Comparison of ENCODE assay signal across 9 mouse cellular contexts in the genomic region with DNA sequence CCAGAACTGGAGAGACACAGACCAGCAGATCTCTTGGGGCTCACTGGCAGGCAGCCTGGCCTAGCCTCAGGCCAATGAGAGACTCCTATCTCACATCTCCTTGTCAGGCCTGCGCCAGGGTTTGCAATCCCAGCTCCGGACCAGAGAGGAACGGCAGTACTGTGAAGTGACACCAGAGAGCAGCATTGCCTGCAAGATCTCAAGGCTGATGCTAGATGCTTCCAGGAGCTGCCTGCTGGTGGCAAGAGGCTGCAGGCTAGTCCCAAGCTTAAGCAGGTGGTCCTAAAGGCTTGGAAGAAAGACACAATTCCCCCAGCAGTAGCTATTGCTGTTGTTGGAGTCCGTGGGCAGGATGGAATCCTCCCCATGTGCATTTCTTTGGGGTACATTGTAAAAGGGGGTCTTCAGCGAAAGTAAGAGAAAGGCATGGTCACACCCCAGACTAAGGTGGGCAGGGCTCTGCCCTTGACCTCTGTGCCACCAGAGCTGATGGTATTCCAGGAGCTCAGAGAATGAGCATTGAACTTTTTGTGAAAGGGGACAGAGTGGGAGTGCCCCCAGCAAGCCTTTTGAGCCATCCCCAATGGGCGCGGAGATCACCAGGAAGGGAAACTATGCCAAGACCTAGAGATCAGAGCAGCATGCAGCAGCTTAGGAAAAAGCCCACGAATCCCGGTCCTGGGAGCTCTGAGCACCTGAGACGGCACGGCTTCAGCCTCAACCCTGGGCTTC. TPM values are rescaled to one million over a fixed set of nuclear protein-coding genes. Genes with fewer than 3 reads are reported as not detected.
A peak's percentile ranks its signal among the peaks of the same experiment; 100 is the strongest.
DNase-seq lines count a peak whose midpoint lies in the region; ATAC-seq and TF ChIP-seq lines count a peak whose summit lies in the region.
"Had no signal": no experiment of that assay in that cellular context is flagged by ENCODE, and none has a peak within 500 bp of the region (broad histone marks: within the 10 kb centered on the region; RNA-seq: fewer than 3 reads in every experiment).

No protein-coding gene starts in this region.

- H3K9me3 ChIP-seq in ES-Bruce4 (replicated peaks; ENCODE audit: control insufficient read depth, insufficient read depth, low read length, poor library complexity, severe bottlenecking): no peaks in the 10 kb centered on the region; the same call in 1 of the 2 replicates
- no peaks in the 10 kb centered on the region for H3K9me3 ChIP-seq in embryonic facial prominence, embryonic 11.5 days (replicated peaks; ENCODE audit: control insufficient read depth, low read length)
- H3K9me3 ChIP-seq in heart, embryonic 10.5 days: no peaks in the 10 kb centered on the region
- H3K9me3 ChIP-seq: limb, embryonic 15.5 days had no signal

- H3K36me3 ChIP-seq in ES-Bruce4 (ENCODE audit: control insufficient read depth, insufficient read depth, low read length, poor library complexity, severe bottlenecking): no peaks in the 10 kb centered on the region
- H3K36me3 ChIP-seq in embryonic facial prominence, embryonic 11.5 days (replicated peaks; ENCODE audit: control insufficient read depth, insufficient read depth, low read depth, low read length): no peaks in the 10 kb centered on the region
- no peaks in the 10 kb centered on the region for H3K36me3 ChIP-seq in heart, embryonic 10.5 days
- H3K36me3 ChIP-seq: limb, embryonic 15.5 days had no signal

- no peak overlapping the region for H3K4me3 ChIP-seq in ES-Bruce4 (ENCODE audit: low read depth, low read length)
- no peak overlapping the region for H3K4me3 ChIP-seq in embryonic facial prominence, embryonic 11.5 days (ENCODE audit: low read depth, low read length)
- H3K4me3 ChIP-seq in heart, embryonic 10.5 days: no peak overlapping the region
- H3K4me3 ChIP-seq: limb, embryonic 15.5 days had no signal

- H3K27ac ChIP-seq in ES-Bruce4 (ENCODE audit: insufficient read depth, low read length): no peak overlapping the region
- H3K27ac ChIP-seq in embryonic facial prominence, embryonic 11.5 days (replicated peaks; ENCODE audit: low read depth, low read length): no peak overlapping the region
- no peak overlapping the region for H3K27ac ChIP-seq in heart, embryonic 10.5 days
- H3K27ac ChIP-seq: limb, embryonic 15.5 days had no signal

- no peaks in the 10 kb centered on the region for H3K4me1 ChIP-seq in ES-Bruce4 (ENCODE audit: control insufficient read depth, insufficient read depth, low read length)
- no peaks in the 10 kb centered on the region for H3K4me1 ChIP-seq in embryonic facial prominence, embryonic 11.5 days (ENCODE audit: control insufficient read depth, insufficient read depth, low read length)
- no peaks in the 10 kb centered on the region for H3K4me1 ChIP-seq in heart, embryonic 10.5 days
- H3K4me1 ChIP-seq: limb, embryonic 15.5 days had no signal

- no peak for TF ChIP-seq EP300 in ES-Bruce4 (IDR thresholded peaks at IDR 0.05; ENCODE audit: insufficient read depth, low read depth, low read length)

- no peak overlapping the region for H3K9ac ChIP-seq in ES-Bruce4 (ENCODE audit: low read depth, poor library complexity, severe bottlenecking)
- H3K9ac ChIP-seq in embryonic facial prominence, embryonic 11.5 days (replicated peaks; ENCODE audit: low read length): no peak overlapping the region
- H3K9ac ChIP-seq: limb, embryonic 15.5 days had no signal

- H3K4me2 ChIP-seq in embryonic facial prominence, embryonic 11.5 days (ENCODE audit: low read depth, low read length): no peak overlapping the region
- H3K4me2 ChIP-seq: limb, embryonic 15.5 days had no signal

- TF ChIP-seq CTCF in ES-Bruce4 (IDR thresholded peaks at IDR 0.05; ENCODE audit: low read depth, low read length): peak; percentile 96

- 49% methylated on average over 11 of the region's 11 CpGs for WGBS in embryonic facial prominence, embryonic 11.5 days
- WGBS in heart, embryonic 10.5 days: 43% methylated on average over 11 of the region's 11 CpGs

- TF ChIP-seq POLR2A in ES-Bruce4 (IDR thresholded peaks at IDR 0.05; ENCODE audit: insufficient read depth, low read length): no peak

- ATAC-seq in embryonic facial prominence, embryonic 11.5 days (replicated peaks; ENCODE audit: insufficient number of reproducible peaks, low FRiP score, low TSS enrichment, low read depth): no peak

- DNase-seq in adrenal gland, postnatal 4 days (ENCODE audit: low spot score in 2 of 2): peak; percentile 13 to 40
- DNase-seq in embryonic facial prominence, embryonic 11.5 days (ENCODE audit: low spot score): peak; percentile 76
- DNase-seq in heart, embryonic 10.5 days (ENCODE audit: low spot score): peak; percentile 85
- DNase-seq in layer of hippocampus, adult 11-12 months (ENCODE audit: low spot score): peak; percentile 89
- peak; percentile 60 for DNase-seq in lung, postnatal 25 days (ENCODE audit: low spot score)
- DNase-seq in retina, postnatal 7 days (ENCODE audit: low read depth, low spot score): peak; percentile 66
- DNase-seq in urinary bladder, adult 2 months (ENCODE audit: low spot score): peak; percentile 51

- no peaks in the 10 kb centered on the region for H3K27me3 ChIP-seq in ES-Bruce4 (ENCODE audit: control insufficient read depth, insufficient read depth, low read length, poor library complexity, severe bottlenecking)
- H3K27me3 ChIP-seq in embryonic facial prominence, embryonic 11.5 days (ENCODE audit: control insufficient read depth, insufficient read depth, low read length): no peaks in the 10 kb centered on the region
- peaks cover 9% of the 10 kb centered on the region; the same call in 1 of the 2 replicates for H3K27me3 ChIP-seq in heart, embryonic 10.5 days (ENCODE audit: insufficient read depth, poor library complexity, severe bottlenecking)
- H3K27me3 ChIP-seq: limb, embryonic 15.5 days had no signal

RNA-seq across cellular contexts. Expression of a gene that starts 42.3 kb away (rescaled TPM):
- polyA plus RNA-seq in ES-Bruce4 (2011; ENCODE audit: insufficient read depth, insufficient read length, low read depth, missing spikeins): 79.1 and 83.0 TPM in 2 replicates
- 10 to 100 TPM; 60.8 to 65.4 TPM for total RNA-seq in adrenal gland, postnatal 4 days (2021)
- 90.5 and 98.9 TPM in 2 replicates for polyA plus RNA-seq in embryonic facial prominence, embryonic 11.5 days (2014; fragmentation: Nextera tagmentation; extraction: Ambion mirVana)
- polyA plus RNA-seq in heart, embryonic 10.5 days (2016; fragmentation: Nextera tagmentation; extraction: Ambion mirVana): 36.9 and 59.4 TPM in 2 replicates
- polyA plus RNA-seq in urinary bladder, adult 2 months (2012; rRNA removed): 27.4 and 28.1 TPM in 2 replicates

RNA-seq across cellular contexts. Expression of a gene that starts 58.5 kb away (rescaled TPM):
- polyA plus RNA-seq in ES-Bruce4 (2011; ENCODE audit: insufficient read depth, insufficient read length, low read depth, missing spikeins): not detected in 2 replicates
- total RNA-seq in adrenal gland, postnatal 4 days (2021): under 1 TPM; 0.34 to 0.73 TPM
- 0.26 and 0.39 TPM in 2 replicates for polyA plus RNA-seq in embryonic facial prominence, embryonic 11.5 days (2014; fragmentation: Nextera tagmentation; extraction: Ambion mirVana)
- polyA plus RNA-seq in heart, embryonic 10.5 days (2016; fragmentation: Nextera tagmentation; extraction: Ambion mirVana): 0.09 and 0.25 TPM in 2 replicates
- polyA plus RNA-seq in urinary bladder, adult 2 months (2012; rRNA removed): 0.17 and 0.25 TPM in 2 replicates

Comparison
In these comparisons a context has a peak if more than half of its experiments do, and no peak if none do; other contexts are left out.
1. DNase-seq: peak in every context shown above with its lines; median percentile 89 in layer of hippocampus, adult 11-12 months; 85 in heart, embryonic 10.5 days; 76 in embryonic facial prominence, embryonic 11.5 days; 66 in retina, postnatal 7 days; 60 in lung, postnatal 25 days; 51 in urinary bladder, adult 2 months; 26 in adrenal gland, postnatal 4 days.